10 mouse cellular contexts compared by ENCODE assay signal in the genomic region with DNA sequence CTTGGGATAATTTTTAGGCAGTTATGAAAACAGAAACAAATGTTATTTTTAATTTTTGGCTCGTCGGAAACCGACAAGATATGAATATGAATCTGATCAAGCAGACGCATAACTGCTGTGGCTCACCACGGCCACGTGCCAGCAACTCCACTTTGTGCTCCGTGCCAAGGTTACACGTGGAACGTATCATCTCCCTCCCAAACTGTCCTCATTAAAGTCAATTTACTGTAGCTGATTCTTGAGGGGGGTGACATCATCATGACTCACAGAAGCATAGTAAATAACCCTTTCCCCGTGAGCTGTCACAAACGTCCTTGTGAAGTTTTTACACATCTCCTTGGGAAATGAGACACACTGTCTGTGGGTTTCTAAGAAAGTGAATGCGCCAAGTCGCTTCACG.
A peak's percentile ranks its signal among the peaks of the same experiment; 100 is the strongest.
DNase-seq lines count a peak whose midpoint lies in the region; ATAC-seq lines count a peak whose summit lies in the region.
"Had no signal": no experiment of that assay in that cellular context is flagged by ENCODE, and none has a peak within 500 bp of the region (broad histone marks: within the 10 kb centered on the region; RNA-seq: fewer than 3 reads in every experiment).

No protein-coding gene starts in this region.

- peak; percentile 40 for DNase-seq in gastrocnemius, postnatal 14 days
- no peak for DNase-seq in gastrocnemius, postnatal 4 days (ENCODE audit: low spot score in 2 of 2)
- peak; percentile 64 for DNase-seq in ovary, adult 18-20 months (ENCODE audit: low spot score)
- DNase-seq in ovary, postnatal 10 days (ENCODE audit: low spot score), result no peak
- peak; percentile 24 for DNase-seq in fibroblast of lung, adult 2 months (ENCODE audit: low read depth)
- DNase-seq in urinary bladder, postnatal 36 days (ENCODE audit: low spot score in 2 of 2), result peak; percentile 33 to 42
- DNase-seq in cerebellum, postnatal 4 days (ENCODE audit: low spot score in 2 of 2), result no peak
- DNase-seq: cerebellum, postnatal 36 days had no signal

- no peaks in the 10 kb centered on the region for H3K27me3 ChIP-seq in hindbrain, embryonic 13.5 days
- H3K27me3 ChIP-seq: stomach, embryonic 15.5 days had no signal

- H3K36me3 ChIP-seq in hindbrain, embryonic 13.5 days, result no peaks in the 10 kb centered on the region
- H3K36me3 ChIP-seq: stomach, embryonic 15.5 days had no signal

- H3K4me1 ChIP-seq in hindbrain, embryonic 13.5 days (replicated peaks), result no peaks in the 10 kb centered on the region

- no peak for ATAC-seq in hindbrain, embryonic 13.5 days (ENCODE audit: low FRiP score)

- H3K27ac ChIP-seq in hindbrain, embryonic 13.5 days, result no peak overlapping the region
- H3K27ac ChIP-seq: stomach, embryonic 15.5 days had no signal

- no peak overlapping the region for H3K4me3 ChIP-seq in hindbrain, embryonic 13.5 days
- H3K4me3 ChIP-seq: stomach, embryonic 15.5 days had no signal

- WGBS in hindbrain, embryonic 13.5 days, result 87% methylated on average over 14 of the region's 14 CpGs

- H3K4me2 ChIP-seq in hindbrain, embryonic 13.5 days, result no peak overlapping the region
- H3K4me2 ChIP-seq: stomach, embryonic 15.5 days had no signal

- intact Hi-C loops in gastrocnemius, postnatal 14 days (cut with DNase I; ENCODE audit: low total_unique reads), result no loop called here

- no peaks in the 10 kb centered on the region for H3K9me3 ChIP-seq in hindbrain, embryonic 13.5 days
- H3K9me3 ChIP-seq: stomach, embryonic 15.5 days had no signal

- H3K9ac ChIP-seq in hindbrain, embryonic 13.5 days, result no peak overlapping the region
- H3K9ac ChIP-seq: stomach, embryonic 15.5 days had no signal

Comparison
In these comparisons a context has a peak if more than half of its experiments do, and no peak if none do; other contexts are left out.
1. DNase-seq: peak in gastrocnemius, postnatal 14 days (single experiment), ovary, adult 18-20 months (single experiment), fibroblast of lung, adult 2 months (single experiment) and urinary bladder, postnatal 36 days (2 of 2); none in gastrocnemius, postnatal 4 days (0 of 2), ovary, postnatal 10 days (single experiment) and cerebellum, postnatal 4 days (0 of 2).